Mouse (Mus musculus): Measurements from ENCODE around the gene Olfr746.

The Olfr746 gene

DNA sequence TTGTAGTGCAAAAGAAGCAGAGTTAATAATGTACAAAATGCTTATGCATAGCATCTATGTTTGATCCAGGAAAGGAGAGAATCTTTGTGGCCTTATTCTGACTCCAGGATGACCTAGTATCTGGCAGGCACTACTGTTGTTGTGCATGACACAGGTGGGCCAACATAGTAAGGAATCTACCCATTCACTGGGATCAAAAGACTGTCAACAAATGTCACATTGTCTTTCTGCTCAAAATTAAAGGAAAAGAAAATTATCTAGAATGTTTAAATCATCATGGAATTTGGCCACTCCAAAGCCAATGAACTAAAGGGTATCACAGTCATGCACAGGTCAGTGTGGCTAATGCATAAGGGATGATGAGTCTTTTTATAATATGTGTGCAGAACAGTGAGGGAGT is at the start of gene Olfr746:
Gene Olfr746, plus strand, starts transcription at position 301 of the 400 bp plus-strand sequence.
- in situ Hi-C loops (cut with MboI; ENCODE audit: unreplicated experiment in 2 of 2), result no loop called here

DNA sequence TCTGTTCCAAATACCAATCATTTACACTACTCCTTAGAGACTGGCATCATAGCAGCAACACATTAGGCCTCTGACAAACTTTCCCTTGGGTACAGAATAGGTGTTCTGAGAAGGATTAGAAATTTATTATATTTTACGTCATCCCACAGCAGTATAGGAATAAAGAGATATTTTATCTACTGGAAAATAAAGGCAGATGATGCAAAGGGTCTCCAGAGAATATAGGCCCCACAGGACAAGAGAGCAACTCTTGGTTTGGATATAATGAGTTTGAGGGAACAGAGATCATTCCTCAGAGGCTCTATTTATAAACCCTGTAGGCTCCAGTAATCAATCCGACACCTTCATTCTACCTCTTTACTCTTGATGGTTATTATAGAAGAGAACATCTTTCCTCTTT is 32.3 kb upstream of the Olfr746 start, which contains the start of gene Olfr744:
Gene Olfr744, plus strand, starts transcription at position 301 of the 400 bp plus-strand sequence.
- in situ Hi-C loops (cut with MboI; ENCODE audit: unreplicated experiment in 2 of 2), result no loop called here

DNA sequence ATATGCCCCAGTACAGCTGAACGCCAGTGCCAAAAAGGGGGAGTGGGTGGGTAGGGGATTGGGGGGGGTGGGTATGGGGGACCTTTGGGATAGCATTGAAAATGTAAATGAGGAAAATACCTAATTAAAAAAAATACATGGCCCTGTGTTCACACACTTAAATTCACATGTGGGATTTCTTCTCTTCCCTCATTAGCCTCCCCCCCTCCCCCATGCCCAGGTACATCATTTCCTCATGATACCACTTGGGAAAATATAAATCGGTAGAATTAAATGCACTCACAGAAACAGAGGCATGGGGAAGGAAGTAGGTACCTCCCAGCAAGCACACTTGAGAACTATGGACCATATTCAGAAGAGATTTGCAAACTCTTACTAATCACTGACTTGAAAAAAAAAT is 7.8 kb upstream of the Olfr746 start, which contains the start of gene Olfr745:
Gene Olfr745, plus strand, starts transcription at position 301 of the 400 bp plus-strand sequence.
- in situ Hi-C loops (cut with MboI; ENCODE audit: unreplicated experiment in 2 of 2), result no loop called here

DNA sequence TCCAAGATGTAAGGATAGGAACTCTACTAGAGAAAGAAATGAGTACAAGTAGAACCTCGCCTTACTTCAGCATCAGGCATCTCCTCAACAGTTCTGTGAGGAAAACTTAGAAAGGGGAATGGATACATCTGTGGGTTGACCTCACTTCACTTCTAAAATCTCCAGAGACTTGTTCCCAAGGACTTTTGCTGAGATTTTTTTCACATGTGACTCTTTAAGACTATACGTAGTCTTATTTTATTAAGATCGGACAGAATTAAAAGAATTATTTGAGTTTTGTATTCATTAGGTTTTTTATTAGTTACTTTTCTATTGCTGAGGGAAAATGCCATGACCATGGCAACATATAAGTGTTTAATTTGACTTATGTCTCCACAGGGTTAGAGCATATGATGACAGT is 46.2 kb downstream of the Olfr746 start, which contains the start of gene Olfr747:
Gene Olfr747, minus strand, starts transcription at position 101 of the 400 bp plus-strand sequence.
- in situ Hi-C loops (cut with MboI; ENCODE audit: unreplicated experiment in 2 of 2), result no loop called here

Measured in v-Abl transformed pro-B cells (cell line).